Mouse (Mus musculus) CH12.LX (cell line): ENCODE measurements at regions not wholly inside any gene's neighbourhood (a gene's known extent, or its start where the extent isn't known, plus 50 kb on each side); places are given as distances from the start of the nearest gene placed in this dataset.

Experiments
- DNase-seq: peaks from one replicate; pipeline ENCODE4 v3.0.0-alpha.2; 2013; ENCODE audit errors: extremely low read depth
- H3K27ac ChIP-seq: 2 replicates; pipeline ENCODE4 v1.5.1; 2012; ENCODE audit warnings: low read depth, mild to moderate bottlenecking, control low read depth, moderate library complexity; ENCODE audit not compliant: insufficient read depth
- H3K27me3 ChIP-seq: replicated peaks from 2 replicates; pipeline ENCODE3; 2012; ENCODE audit warnings: inconsistent platforms
- H3K36me3 ChIP-seq, 2 experiments: replicated peaks in 1 of 2; 2 replicates each; pipeline versions ENCODE3 to v1.6.1; 2012; ENCODE audit warnings: inconsistent platforms in 1 of 2, low read length in 1 of 2, mild to moderate bottlenecking in 1 of 2, mixed read lengths in 1 of 2, moderate library complexity in 1 of 2; ENCODE audit not compliant: control insufficient read depth in 1 of 2, insufficient read depth in 1 of 2
- H3K4me1 ChIP-seq, 2 experiments: 2 replicates each; pipeline ENCODE4 v1.6.1; 2012; ENCODE audit warnings: inconsistent platforms in 1 of 2, moderate library complexity in 1 of 2; ENCODE audit not compliant: insufficient read depth in 2 of 2, control insufficient read depth in 1 of 2
- H3K4me2 ChIP-seq: 2 replicates; pipeline ENCODE4 v1.6.1; 2012; ENCODE audit warnings: low read depth, mild to moderate bottlenecking, control low read depth; ENCODE audit not compliant: poor library complexity, insufficient read depth, severe bottlenecking
- H3K4me3 ChIP-seq, 3 experiments: fragments of 150-350 bp in 1 of 3; sonication (generic) in 1 of 3; replicated peaks in 1 of 3; 2 replicates each; pipeline versions ENCODE3 to v1.5.1; 2011 to 2012; ENCODE audit warnings: low read depth in 2 of 3, low read length in 2 of 3, mild to moderate bottlenecking in 2 of 3, moderate library complexity in 2 of 3, control low read depth in 1 of 3, improper control_type of control experiment in 1 of 3, inconsistent platforms in 1 of 3, mixed read lengths in 1 of 3; ENCODE audit not compliant: poor library complexity in 1 of 3
- H3K79me2 ChIP-seq: replicated peaks from 2 replicates; pipeline ENCODE4 v1.6.1; 2012; ENCODE audit warnings: mild to moderate bottlenecking, moderate library complexity; ENCODE audit not compliant: control insufficient read depth, poor library complexity, insufficient read depth, severe bottlenecking; ENCODE audit errors: extremely low read depth
- H3K9ac ChIP-seq: 2 replicates; pipeline ENCODE4 v1.6.1; 2012; ENCODE audit warnings: low read depth, mild to moderate bottlenecking, control low read depth, moderate library complexity; ENCODE audit not compliant: insufficient read depth
- H3K9me3 ChIP-seq: replicated peaks from 2 replicates; pipeline ENCODE3; 2012; ENCODE audit warnings: low read length, inconsistent platforms, mixed read lengths
- BHLHE40 ChIP-seq: IDR thresholded peaks from 2 replicates; pipeline ENCODE4 v1.6.1; 2011; ENCODE audit warnings: mild to moderate bottlenecking, low read depth, low read length, improper control_type of control experiment
- CTCF ChIP-seq, 2 experiments: IDR thresholded peaks in 1 of 2; conservative IDR thresholded peaks in 1 of 2; 2 replicates each; pipeline ENCODE4 v1.5.1; 2011 to 2012; ENCODE audit warnings: low read depth in 2 of 2, low read length in 2 of 2, improper control_type of control experiment in 1 of 2, inconsistent platforms in 1 of 2, mild to moderate bottlenecking in 1 of 2, moderate library complexity in 1 of 2
- E2F4 ChIP-seq: IDR thresholded peaks from 2 replicates; pipeline ENCODE4 v1.6.1; 2011; ENCODE audit warnings: low read depth, low read length, improper control_type of control experiment; ENCODE audit not compliant: insufficient replicate concordance
- ELF1 ChIP-seq: IDR thresholded peaks from 2 replicates; pipeline ENCODE4 v1.6.1; 2014; ENCODE audit warnings: low read depth, mild to moderate bottlenecking, inconsistent platforms, low read length, improper control_type of control experiment
- ETS1 ChIP-seq: conservative IDR thresholded peaks from 2 replicates; pipeline ENCODE4 v1.6.1; 2012; ENCODE audit warnings: low read depth, mild to moderate bottlenecking, inconsistent platforms, low read length, improper control_type of control experiment, moderate library complexity
- HCFC1 ChIP-seq: IDR thresholded peaks from 2 replicates; pipeline ENCODE4 v1.6.1; 2012; ENCODE audit warnings: low read depth, mild to moderate bottlenecking, inconsistent platforms, low read length, improper control_type of control experiment
- JUND ChIP-seq: conservative IDR thresholded peaks from 2 replicates; pipeline ENCODE4 v1.6.1; 2011; ENCODE audit warnings: low read depth, low read length, improper control_type of control experiment
- MAFK ChIP-seq: IDR thresholded peaks from 2 replicates; pipeline ENCODE4 v1.6.1; 2011; ENCODE audit warnings: low read length, improper control_type of control experiment; ENCODE audit not compliant: insufficient replicate concordance
- MAX ChIP-seq: IDR thresholded peaks from 2 replicates; pipeline ENCODE4 v1.6.1; 2011; ENCODE audit warnings: low read length, improper control_type of control experiment
- MAZ ChIP-seq: IDR thresholded peaks from 2 replicates; pipeline ENCODE4 v1.6.1; 2012; ENCODE audit warnings: low read depth, mild to moderate bottlenecking, inconsistent platforms, low read length, improper control_type of control experiment, moderate library complexity
- MXI1 ChIP-seq: IDR thresholded peaks from 2 replicates; pipeline ENCODE4 v1.6.1; 2011; ENCODE audit warnings: mild to moderate bottlenecking, low read depth, low read length, improper control_type of control experiment
- NELFE ChIP-seq: IDR thresholded peaks from 2 replicates; pipeline ENCODE4 v1.6.1; 2011; ENCODE audit warnings: low read depth, low read length, improper control_type of control experiment
- POLR2AphosphoS2 ChIP-seq: IDR thresholded peaks from 2 replicates; pipeline ENCODE4 v1.6.1; 2011; ENCODE audit warnings: low read depth, low read length, improper control_type of control experiment
- RCOR1 ChIP-seq: conservative IDR thresholded peaks from 2 replicates; pipeline ENCODE4 v1.6.1; 2012; ENCODE audit warnings: low read depth, mild to moderate bottlenecking, inconsistent platforms, low read length, improper control_type of control experiment
- SIN3A ChIP-seq: IDR thresholded peaks from 2 replicates; pipeline ENCODE4 v1.6.1; 2012; ENCODE audit warnings: low read length, improper control_type of control experiment, inconsistent platforms
- SMC3 ChIP-seq: IDR thresholded peaks from 2 replicates; pipeline ENCODE4 v1.6.1; 2011; ENCODE audit warnings: low read depth, low read length, improper control_type of control experiment
- TCF12 ChIP-seq: IDR thresholded peaks from 2 replicates; pipeline ENCODE4 v1.6.1; 2014; ENCODE audit warnings: low read depth, mild to moderate bottlenecking, inconsistent platforms, low read length, improper control_type of control experiment
- USF1 ChIP-seq: IDR thresholded peaks from 2 replicates; pipeline ENCODE4 v1.6.1; 2014; ENCODE audit warnings: low read depth, mild to moderate bottlenecking, inconsistent platforms, low read length, improper control_type of control experiment
- ZC3H11A ChIP-seq: IDR thresholded peaks from 2 replicates; pipeline ENCODE4 v1.6.1; 2012; ENCODE audit warnings: low read depth, mild to moderate bottlenecking, inconsistent platforms, low read length, improper control_type of control experiment
- ZKSCAN1 ChIP-seq: IDR thresholded peaks from 2 replicates; pipeline ENCODE4 v1.6.1; 2012; ENCODE audit warnings: low read depth, inconsistent platforms, low read length, improper control_type of control experiment, borderline replicate concordance
- ZMIZ1 ChIP-seq: IDR thresholded peaks from 2 replicates; pipeline ENCODE4 v1.6.1; 2012; ENCODE audit warnings: low read depth, mild to moderate bottlenecking, inconsistent platforms, low read length, improper control_type of control experiment
- ZNF384 ChIP-seq: IDR thresholded peaks from 2 replicates; pipeline ENCODE4 v1.6.1; 2012; ENCODE audit warnings: low read depth, low read length, improper control_type of control experiment, inconsistent platforms
- dilution Hi-C: fragments of 300-500 bp; cut with MboI; formaldehyde crosslinking; loops from 2 replicates; pipeline ENCODE4 v1.14.3; 2020; ENCODE audit warnings: low sequenced_read_pairs; ENCODE audit not compliant: extremely low pct_unique_long_range_greater_than_20kb, extremely low pct_ligation_motif_present
- in situ Hi-C: fragments of 300-500 bp; cut with MboI; formaldehyde crosslinking; loops from 3 replicates; pipeline ENCODE4 v1.14.3; 2019; ENCODE audit warnings: low sequenced_read_pairs, low pct_ligation_motif_present, low pct_unique_long_range_greater_than_20kb, mixed read lengths

DNA sequence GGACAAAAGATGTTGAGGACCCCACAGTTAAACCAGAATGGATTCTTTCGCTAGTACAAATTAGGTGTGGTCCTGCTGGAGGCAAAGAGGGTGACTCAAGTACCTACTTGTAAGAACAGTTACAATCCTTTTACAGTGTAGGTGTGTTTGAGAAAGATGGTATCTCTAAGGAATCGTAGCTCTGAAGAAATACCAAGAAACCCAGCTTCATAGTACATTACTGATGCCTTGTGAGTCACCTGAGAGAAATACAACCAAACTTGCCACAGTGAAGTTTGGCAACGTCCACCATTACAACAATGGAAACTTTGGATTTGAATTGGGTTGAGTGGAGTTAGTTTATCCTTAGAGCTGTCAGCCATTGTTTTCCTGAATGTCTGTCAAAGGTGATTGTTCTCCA, 405.7 kb upstream of the Tle4 start:
- H3K27me3 ChIP-seq = no peaks in the 10 kb centered on the region
- no peak overlapping the region for H3K4me3 ChIP-seq
- TF ChIP-seq MAX (no peak), ZMIZ1 (no peak), NELFE (no peak), ZC3H11A (no peak), ELF1 (no peak), JUND (no peak), MAFK (no peak)
- dilution Hi-C loops = no loop called here
- no peak for DNase-seq
- no peak overlapping the region for H3K27ac ChIP-seq
- H3K4me2 ChIP-seq = no peak overlapping the region
- no peaks in the 10 kb centered on the region for H3K79me2 ChIP-seq
- no peak overlapping the region for H3K9ac ChIP-seq
- H3K36me3 ChIP-seq = no peaks in the 10 kb centered on the region
- no peaks in the 10 kb centered on the region for H3K9me3 ChIP-seq
- in situ Hi-C loops = no loop called here
- H3K4me1 ChIP-seq = no peaks in the 10 kb centered on the region

DNA sequence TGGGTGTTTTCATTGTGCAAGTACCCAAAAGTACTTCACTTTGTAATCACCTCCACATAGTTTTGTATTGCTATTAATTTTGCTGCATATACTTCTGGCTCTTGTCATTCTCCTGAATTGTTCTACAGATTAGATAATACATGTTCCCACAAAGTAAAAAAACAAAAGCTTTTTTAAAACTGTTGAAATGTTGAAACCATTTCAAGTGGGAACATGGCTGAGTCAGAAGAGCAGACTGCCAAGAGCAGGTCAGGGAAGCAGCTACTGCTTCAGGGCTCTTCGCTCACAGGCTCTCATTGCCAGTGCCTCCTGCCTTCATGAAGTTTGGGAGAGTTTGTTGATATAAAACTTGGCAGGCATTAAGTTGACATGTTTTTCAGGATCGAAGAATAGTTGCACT, 395.5 kb upstream of the Tle4 start:
- Histone ChIP-seq H3K79me2 (no peaks in the 10 kb centered on the region), H3K4me3 (no peak overlapping the region), H3K4me1 (no peaks in the 10 kb centered on the region), H3K9ac (no peak overlapping the region), H3K36me3 (no peaks in the 10 kb centered on the region), H3K9me3 (no peaks in the 10 kb centered on the region), H3K27ac (no peak overlapping the region), H3K27me3 (no peaks in the 10 kb centered on the region), H3K4me2 (no peak overlapping the region)
- in situ Hi-C loops (no loop called here), dilution Hi-C loops (no loop called here)
- TF ChIP-seq ZNF384 (no peak), MAX (no peak), ZC3H11A (no peak), ETS1 (no peak), USF1 (no peak)
- no peak for DNase-seq

DNA sequence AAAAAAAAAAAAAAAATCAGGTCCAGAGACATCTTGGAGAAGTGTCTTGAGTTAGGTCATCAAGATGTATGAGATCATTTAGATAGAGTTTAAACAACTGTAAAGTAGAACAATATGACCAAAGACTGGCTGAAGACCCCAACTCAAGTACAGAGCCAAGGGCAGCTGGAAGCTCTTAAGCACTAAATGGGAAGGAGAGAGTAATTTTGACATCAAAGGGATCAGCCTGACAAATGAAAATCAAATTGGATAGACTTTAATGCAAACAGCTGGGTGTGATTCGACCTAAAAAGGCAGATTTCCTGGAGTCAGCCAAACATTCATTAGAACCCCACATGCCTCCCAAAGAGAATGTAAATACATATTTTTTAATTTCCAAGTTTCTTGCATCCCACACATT, 372.3 kb upstream of the Tle4 start:
- H3K4me1 ChIP-seq = no peaks in the 10 kb centered on the region
- no peaks in the 10 kb centered on the region for H3K27me3 ChIP-seq
- no peak overlapping the region for H3K4me2 ChIP-seq
- no peaks in the 10 kb centered on the region for H3K79me2 ChIP-seq
- no peak overlapping the region for H3K9ac ChIP-seq
- no peaks in the 10 kb centered on the region for H3K9me3 ChIP-seq
- no peak overlapping the region for H3K4me3 ChIP-seq
- no peak for DNase-seq
- no peak for TF ChIP-seq ZC3H11A
- no peak for TF ChIP-seq ZKSCAN1
- no peak for TF ChIP-seq MAZ
- TF ChIP-seq MAFK = no peak
- no peak for TF ChIP-seq CTCF (conservative IDR thresholded peaks at IDR 0.05 in 1 of 2, IDR thresholded peaks at IDR 0.05 in 1 of 2; ENCODE audit: low read depth in 2 of 2, low read length in 2 of 2)
- no peak for TF ChIP-seq TCF12
- no peak for TF ChIP-seq RCOR1
- TF ChIP-seq SIN3A = no peak
- TF ChIP-seq E2F4 = no peak
- no peak for TF ChIP-seq HCFC1
- no peak for TF ChIP-seq MXI1
- no peak for TF ChIP-seq ELF1
- no peak for TF ChIP-seq BHLHE40
- TF ChIP-seq POLR2AphosphoS2 = no peak
- TF ChIP-seq SMC3 = no peak
- TF ChIP-seq, all 38 proteins: peak for 0
- H3K27ac ChIP-seq = no peak overlapping the region
- no peaks in the 10 kb centered on the region for H3K36me3 ChIP-seq
- in situ Hi-C loops = no loop called here
- dilution Hi-C loops = no loop called here
